Mouse (Mus musculus) cerebellum, adult (tissue): Measurements from ENCODE around the gene Rflna.
A peak's percentile ranks its signal among the peaks of the same experiment; 100 is the strongest.

Experiments
- ATAC-seq: cut with Nextera tagmentation; 2 replicates; pipeline ENCODE4 v1.9.2; 2017; ENCODE audit warnings: mild to moderate bottlenecking, moderate library complexity, mixed read lengths; ENCODE audit not compliant: insufficient number of reproducible peaks, low FRiP score, low TSS enrichment

Gene Rflna

DNA sequence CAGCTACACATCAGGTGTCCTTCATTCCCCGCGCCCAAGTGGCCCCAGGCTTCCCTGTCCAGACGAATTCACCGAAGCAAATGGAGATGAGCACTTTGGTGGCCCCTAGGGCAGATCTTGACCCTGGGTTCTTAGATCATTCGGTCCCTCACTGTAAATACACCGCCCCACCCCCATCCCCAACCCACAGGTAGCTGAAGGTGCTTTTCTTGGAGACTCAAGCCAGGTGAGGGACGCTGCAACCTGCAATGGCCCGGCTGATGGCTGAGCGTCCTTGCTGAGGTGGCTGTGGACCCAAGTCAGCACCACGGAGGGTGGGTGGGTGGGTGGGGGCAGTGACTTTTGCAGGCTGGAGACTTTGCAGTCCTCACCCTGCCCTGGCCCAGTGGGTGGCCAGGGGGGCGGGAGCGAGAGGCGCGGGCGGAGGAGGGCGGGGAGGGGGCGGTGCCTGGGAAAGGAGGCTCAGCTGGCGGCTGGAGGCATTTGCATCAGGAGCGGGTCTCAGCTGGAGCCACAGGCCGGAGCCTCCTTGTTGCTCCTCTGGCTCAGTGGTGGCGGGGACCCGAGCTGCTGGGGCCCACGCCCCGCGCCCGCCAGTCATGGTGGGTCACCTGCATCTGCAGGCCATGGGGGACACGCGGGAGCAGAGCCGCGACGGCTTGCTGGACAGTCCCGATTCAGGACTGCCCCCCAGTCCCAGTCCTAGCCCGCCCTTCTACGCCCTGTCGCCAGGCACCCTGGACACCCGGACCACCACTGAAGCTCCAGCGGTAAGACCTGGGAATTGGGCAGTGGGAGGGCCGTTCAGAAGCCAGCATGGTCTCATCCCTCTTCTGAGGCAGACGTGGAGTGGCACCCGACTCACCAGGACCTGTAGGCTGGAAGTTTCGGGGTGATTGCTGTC is at the start of gene Rflna:
Rflna (plus strand) TSS at position 253 of the 904 bp plus-strand sequence.
- no peak for ATAC-seq

GRCm38 (mm10) chr5:124954404-124955305 is 48.4 kb upstream of the Rflna start:
- ATAC-seq = no peak

DNA sequence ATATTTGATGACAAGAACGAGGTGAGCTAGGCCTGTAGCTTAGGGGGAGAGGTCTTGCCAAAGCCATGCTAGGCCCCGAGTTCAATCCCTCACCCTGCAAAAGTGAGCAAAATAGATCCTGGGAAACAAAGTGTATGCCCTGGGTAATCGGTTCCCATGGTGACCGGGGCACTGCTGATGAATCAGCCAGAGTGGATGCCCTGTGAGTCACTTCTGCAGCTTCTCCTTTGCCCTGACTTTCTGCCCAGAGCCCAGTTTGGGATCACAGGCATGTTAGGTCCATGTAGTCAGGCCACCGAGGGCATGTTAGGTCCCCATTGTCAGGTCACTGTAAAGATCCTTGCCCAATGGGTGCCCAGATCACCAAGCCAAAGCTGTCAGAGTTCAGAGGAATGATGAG is 45.5 kb upstream of the Rflna start:
- no peak for ATAC-seq

DNA sequence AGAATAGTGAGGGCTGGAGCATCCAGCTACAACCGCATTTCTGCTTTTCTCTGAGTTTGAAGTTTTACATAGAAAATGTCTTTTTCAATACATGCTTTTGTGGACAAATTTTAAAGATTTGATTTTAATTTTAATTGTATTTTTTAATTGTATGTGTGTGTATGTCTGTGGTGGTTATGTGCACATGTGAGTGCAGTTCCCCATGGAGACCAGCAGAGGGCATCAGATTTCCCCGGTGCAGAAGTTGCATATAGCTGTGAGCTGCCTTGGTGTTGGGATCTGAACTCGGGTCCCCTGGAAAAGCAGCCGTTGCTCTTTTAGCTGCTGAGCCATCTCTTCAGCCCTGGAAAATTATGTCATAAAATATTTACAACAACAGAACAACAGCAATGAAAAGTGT is 43.9 kb upstream of the Rflna start:
- ATAC-seq = no peak

GRCm38 (mm10) chr5:124960131-124960901 is 42.7 kb upstream of the Rflna start:
- ATAC-seq = peak; percentile 85

DNA sequence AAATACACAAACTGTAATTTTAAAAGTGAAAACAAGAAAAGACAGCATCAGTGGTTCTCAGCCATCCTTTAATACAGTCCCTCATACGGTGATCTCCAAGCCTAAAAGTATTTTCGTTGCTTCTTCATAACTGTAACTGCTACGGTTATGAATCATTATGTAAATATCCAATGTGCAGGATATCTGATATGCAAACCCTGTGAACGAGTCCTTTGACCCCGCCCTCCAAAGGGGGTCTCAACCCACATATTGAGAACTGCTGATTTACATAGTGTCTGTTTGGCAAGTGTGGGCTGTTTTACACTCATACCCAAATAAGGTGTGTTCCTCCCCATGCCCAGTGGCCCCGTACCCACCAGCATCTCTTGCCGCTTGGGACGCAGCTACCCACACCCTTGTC is 41.6 kb upstream of the Rflna start:
- ATAC-seq = no peak

DNA sequence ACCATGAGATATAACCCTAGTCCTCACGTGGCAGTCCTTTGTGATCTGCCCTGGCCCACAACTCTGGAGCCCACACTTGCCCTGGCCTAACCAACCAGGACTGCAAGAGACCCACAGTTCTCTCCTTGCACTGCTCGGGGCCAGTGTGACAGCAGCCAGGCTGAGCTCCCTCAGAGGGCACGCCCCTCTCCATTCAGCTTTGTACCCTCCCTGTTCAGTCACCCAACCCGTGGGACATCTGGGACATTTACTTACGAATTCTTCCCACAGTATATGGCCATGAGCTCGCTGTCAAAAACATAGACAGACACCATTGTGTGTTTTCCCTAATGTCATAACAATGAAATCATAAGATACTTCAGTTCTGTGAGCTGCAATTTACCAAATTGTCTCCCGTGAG is 40.3 kb upstream of the Rflna start:
- no peak for ATAC-seq

GRCm38 (mm10) chr5:124963806-124964672 is 39.0 kb upstream of the Rflna start:
- no peak for ATAC-seq

- ATAC-seq = 0 out of 2 replicates have a peak, but pooled peaks have one; percentile 31
These were observed 36.2 kb upstream of the Rflna start for GRCm38 (mm10) chr5:124966622-124967332.

DNA sequence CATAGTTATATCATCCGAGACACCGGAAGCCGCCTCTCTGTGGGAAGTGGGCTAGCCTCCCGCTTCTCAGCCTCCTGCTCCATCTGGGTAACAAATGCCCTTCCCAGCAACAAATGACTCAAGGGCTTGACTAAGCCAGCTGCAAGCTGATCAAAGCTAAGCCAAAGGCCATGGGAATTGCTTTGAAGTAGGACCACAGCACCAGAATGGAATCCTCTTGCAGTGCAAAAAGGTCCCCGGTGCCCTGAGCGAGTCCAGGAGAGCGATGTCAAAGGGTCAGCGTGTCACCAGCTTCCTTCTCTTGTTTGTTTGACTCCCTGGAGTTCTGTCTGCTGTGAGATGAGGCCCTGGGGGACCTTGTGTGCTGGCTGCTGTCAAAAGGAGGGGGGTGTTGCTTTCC is 33.2 kb upstream of the Rflna start:
- no peak for ATAC-seq

GRCm38 (mm10) chr5:124986222-124986621 is 16.8 kb upstream of the Rflna start:
- no peak for ATAC-seq

DNA sequence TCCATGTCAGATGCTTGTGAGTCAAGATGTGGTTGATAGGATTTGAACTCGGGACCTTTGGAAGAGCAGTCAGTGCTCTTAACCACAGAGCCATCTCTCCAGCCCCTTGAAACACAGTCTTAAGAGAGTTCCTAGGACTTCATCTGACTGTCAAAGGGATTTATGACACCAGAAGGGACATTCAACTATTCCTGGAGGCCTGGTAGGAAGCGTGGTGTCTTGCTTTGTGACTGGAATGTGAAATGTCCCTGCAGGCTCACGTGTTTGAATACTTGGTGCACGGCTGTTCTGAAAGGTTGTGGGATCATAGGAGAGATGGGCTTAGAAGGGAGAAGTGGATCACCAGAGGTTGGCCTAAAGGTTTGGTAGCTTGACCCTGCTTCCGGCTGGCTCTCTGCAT is 16.4 kb upstream of the Rflna start:
- no peak for ATAC-seq

DNA sequence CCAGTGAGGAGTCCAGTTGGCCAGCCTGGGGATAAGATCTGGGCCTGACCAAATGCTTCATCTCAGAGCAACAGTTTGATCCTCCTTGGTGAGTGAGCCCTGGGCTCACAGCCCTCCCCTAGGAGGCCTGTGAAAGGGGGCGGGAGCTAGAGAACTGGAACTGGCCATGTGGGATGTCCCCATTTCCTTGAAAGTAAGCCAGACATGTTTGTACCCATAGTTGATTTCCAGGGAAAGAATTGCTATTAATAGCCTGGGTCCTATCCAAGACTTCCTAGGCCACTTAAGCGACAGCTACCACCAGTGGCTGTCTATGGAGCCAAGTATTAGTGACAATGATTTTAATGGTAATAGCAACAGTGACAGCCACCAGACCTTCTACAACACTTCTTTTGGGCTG is 13.3 kb upstream of the Rflna start:
- no peak for ATAC-seq

DNA sequence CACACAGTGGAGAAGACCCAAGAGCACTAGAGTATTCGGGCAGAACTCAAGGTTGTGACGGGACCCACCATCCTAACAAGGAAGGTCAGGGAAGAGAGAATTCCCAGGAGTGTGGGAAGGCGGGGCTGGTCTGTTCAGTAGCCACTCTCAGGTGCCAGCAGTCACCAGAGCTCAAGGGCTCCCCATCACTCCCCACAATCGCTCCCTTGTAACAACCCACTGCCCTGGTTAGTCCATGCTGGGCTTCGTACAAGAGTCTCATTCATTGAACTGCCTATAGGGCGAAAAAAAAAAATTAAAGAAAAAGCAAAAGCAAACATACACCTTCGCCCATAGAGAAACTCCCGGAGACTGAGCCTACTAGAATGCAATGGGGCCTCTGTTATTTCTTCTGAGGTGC is 10.7 kb upstream of the Rflna start:
- ATAC-seq = no peak

GRCm38 (mm10) chr5:124992891-124993290 is 10.1 kb upstream of the Rflna start:
- ATAC-seq = no peak

DNA sequence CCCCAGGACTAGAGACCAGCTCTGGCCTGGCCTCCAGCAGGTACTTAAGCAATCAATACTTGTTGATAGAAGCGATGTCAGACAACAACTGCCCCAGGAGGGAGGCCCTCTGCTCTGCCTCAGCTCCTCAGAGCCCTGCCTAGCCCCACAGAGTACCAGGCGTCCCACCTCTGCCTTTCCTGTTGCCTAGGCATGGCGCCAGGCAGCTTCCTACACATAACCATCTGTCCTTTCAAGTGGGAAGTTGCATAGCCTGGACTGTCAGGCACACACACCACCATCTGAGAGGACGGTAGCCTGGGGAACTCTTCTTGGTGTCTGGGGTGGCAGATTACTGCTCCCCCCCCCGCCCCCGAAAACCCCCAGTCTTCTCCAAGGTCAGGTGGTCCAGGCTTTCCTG is 6.2 kb upstream of the Rflna start:
- no peak for ATAC-seq

- no peak for ATAC-seq
These were observed 5.1 kb upstream of the Rflna start for GRCm38 (mm10) chr5:124997913-124998312.

- no peak for ATAC-seq
These were observed 2.2 kb upstream of the Rflna start for GRCm38 (mm10) chr5:125000756-125001250.

- ATAC-seq = no peak
These were observed 843 bp downstream of the Rflna start for GRCm38 (mm10) chr5:125003873-125004255.
